Mouse (Mus musculus) thymus, postnatal 10 days (tissue): Measurements from ENCODE around the gene Sema5a.

Source experiments
- DNase-seq, 2 experiments: peaks; one replicate each; pipeline ENCODE4 v3.0.0; 2021; ENCODE audit warnings: low spot score in 2 of 2

Gene Sema5a

DNA sequence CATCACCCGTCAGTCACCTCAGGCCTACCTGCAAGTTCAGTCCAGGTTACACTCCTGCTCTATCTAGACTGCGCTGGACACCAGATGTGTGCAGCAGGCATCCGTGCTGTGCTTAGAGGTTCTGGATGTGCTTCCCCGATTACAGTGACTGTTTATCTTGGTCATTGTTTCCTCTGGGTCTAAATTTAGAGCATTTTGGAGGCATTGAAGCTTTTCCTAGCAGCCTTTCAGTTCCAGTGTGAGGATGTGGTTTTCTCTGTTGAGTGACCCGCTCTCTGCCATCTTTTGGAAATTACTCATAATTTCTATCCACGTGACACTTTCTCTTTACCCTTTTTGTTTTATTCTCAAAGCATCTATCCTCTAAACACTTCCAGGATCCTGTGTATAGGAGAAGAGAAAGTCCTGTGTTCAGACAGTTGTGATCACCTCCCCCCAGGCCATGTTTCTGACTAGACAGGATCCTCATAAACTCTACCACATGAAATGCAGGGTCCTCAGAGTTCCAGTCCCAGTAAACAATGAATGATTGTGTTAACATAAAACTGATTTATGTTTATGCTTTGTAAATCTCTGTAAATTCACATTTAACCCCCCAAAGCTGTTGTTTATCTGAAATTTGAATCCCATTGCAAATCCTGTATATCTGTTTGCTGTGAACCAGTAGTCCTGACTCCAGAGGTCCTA is 62.1 kb downstream of the Sema5a start:
- no peak for DNase-seq

DNA sequence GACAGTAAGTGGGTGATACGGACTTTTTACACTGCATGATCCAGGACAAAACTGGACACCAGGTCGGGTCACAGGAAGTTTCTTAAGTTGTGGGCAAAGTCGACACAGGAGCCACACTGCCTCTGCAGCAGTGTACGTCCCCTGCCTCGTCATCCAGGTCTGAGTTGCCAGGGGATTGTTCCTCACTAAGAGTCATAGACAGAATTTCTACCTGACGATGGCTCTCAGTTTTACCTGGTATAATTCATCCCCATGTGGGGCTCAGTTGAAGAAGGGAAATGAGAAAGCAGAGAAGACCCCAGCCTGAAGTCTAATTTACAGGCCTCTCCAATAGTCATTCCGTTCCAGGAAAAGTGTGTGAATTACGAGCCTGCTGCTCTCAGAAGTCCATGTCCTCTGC is 66.2 kb downstream of the Sema5a start:
- DNase-seq, result no peak

DNA sequence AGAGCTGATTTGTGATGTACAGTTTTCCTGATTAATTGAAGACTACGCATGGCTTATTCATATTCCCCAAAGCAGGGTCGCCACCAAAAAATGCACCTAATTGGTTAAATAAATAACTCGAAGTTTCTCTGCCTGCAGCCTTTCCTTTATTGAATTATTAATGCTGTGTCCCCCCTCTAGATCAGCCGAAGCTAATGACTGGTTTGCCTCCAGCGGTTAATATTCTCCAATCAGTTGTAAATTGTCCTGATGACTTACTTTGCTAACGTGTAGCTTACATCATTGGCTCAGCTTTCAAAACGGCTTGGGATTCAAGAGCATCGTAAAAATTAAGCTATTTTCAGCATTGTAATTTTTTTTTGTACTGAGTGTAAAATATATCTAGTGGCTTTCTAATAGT is 66.7 kb downstream of the Sema5a start:
- no peak for DNase-seq

DNA sequence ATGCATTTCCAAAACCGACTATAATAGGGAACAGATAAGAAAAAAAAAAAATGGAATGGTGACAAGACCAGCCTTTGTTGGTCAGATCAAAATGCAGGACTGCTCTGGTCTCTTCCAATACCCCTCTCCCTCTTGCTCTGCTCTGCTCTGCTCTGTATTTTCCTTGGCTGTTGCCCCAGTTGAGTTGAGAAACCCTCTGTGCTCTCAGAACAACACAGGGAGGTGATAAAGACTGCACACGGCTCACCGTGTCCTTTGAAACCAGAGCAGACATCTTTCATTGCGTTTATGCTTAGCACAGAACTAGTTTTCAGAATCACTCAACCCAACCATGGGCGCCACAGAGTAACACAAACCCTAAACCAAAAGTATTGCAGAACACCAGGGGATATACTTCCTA is 72.5 kb downstream of the Sema5a start:
- DNase-seq, result no peak

DNA sequence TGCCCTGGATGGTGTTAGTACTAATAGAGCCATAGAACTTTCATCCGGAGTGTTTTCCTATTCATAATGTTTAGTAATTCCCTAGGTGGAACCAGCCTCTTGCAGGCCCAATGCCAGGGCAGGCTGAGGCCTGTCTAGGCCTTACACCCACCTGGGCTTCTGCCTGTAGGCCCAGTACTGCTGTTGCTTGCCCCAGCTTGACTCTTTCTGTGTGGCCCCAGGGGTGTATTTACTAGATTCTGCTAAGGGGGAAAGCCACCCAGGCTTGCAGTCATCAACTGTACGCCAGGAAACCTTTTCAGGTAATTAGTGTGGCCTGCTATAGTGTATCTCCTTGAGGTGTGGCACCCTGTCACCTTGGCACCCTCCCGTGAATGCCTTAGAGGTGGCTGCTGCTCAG is 76.1 kb downstream of the Sema5a start:
- DNase-seq, result no peak

DNA sequence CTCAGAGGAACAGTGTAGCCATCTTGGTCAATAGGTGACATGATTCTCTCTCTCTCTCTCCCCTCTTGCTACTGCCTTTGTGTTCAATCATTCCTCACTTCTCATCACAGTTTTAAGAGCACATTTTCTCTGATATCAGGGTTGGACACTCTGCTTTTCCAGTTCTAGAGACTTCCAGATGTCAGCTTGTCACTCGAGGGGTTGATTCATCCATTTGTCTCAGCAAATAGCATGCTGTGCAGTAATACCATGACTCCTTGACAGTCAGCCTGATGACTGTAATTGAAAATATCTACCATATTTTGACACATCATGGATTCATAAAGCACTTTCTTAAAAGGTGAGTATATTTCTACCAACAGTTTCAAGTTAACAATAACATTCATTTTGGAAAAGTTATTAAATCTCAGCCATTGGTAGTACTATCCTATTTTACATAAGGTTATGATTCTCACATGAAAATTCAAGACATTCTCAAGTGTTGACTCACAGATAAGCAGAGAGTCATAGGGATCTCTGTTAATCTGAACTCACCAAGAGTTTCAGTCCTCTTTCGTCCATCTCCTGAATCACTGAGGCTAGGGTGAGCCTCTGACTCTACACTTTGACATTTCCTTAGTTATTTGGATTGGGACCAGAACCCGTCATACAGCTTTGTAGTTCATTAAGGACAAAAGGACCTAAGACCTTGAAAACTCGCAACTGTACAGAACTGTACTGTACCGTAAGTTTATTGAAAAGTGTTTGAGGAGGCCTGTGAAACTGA is 78.0 kb downstream of the Sema5a start:
- DNase-seq, result no peak

DNA sequence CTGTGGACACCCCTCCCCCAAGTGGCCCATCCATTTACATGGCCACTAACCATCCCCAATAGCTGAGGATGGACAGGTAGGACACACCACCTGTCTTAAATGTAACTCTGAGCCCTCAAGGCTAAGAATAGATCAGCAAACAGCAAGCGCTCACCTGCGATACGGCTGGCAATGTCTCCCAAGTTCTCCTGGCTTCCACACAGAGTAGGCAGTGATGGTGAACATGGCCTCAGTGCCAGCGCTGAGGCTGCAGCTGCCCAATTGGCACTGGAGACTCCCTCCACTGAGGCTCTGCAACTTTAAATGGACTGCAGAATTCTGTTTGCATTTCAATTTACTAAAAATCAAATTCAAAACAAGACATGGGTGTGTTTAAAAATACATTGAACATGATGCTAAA is 78.6 kb downstream of the Sema5a start:
- DNase-seq, result no peak

DNA sequence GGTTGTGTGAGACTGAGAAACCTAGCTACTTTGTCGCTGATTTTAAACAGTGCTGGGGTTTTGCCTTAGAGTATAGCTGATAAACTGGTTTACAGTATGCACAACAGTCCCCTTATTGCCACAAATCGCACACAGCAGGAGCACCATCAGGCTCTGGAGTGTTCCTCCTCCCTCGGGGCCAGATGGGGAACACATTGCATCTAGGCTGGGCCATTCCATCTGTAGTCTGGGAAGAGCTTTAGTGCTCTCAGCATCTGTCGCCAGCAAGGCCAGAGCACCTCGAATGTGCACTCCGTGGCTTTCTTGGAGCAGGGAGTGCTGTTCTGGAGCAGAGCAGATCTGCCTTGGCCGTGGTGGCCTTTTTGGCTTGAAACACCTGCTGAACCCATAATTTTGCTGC is 79.5 kb downstream of the Sema5a start:
- DNase-seq, result no peak

DNA sequence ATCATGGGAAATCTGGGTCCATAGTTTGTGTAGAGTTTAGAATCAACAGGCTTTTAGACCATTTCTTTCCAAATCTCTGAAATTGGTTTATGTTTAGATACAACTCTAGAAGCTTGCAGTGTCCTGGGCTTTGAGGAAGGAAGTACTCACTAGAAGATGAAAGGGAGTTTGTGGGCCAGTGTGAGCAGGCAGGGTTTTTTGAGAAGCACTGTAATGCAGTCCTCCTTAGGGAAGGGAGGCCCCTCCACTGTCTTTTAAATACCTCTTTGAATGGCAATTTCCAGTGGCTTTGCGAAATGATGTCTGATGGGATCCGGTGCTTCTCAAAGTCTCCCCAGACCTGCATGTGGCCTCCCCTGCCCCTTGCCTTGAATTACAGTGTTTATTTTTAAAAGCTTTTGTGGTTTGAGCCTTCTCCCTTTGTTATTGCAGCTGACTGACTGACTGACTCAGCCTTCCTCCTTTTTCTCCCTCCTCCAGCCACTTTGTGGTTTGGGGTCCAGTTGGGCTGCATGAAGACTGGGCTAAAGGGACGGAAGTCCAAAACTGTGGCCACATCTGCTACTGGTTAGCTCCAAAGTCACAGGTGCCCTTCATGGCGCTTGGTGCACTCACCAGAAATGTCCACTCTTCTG is 83.9 kb downstream of the Sema5a start:
- no peak for DNase-seq

DNA sequence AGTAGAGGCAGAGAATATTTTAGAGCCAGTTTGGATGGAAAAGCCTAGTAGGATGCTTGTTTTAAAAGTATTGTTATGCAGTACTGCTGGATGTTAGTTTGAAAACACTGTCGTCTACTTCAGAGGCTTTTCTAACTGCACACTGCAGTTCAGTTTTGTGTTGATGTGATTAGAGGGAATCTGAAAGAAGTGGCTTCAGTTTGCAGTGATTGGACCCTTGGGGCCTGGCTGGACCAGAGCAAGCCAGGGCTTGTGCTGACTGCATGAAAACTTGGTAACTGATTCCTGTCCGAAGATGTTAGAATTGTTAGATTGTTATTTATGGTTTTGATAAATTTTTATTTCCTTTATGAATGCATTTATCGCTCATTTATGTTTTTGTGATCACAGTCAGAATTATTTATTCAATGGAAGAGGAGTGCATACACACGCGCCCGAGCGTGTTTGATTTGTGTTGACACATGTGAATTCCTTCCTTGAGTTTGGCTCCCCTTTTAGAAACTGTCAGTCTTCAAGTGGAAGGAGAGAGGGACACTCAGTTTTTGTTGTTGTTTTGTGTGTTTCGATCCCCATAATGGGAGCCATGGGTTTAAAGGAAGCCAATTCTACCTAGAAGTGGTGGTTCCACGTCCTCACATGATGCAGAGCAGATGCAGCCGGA is 85.2 kb downstream of the Sema5a start:
- no peak for DNase-seq

DNA sequence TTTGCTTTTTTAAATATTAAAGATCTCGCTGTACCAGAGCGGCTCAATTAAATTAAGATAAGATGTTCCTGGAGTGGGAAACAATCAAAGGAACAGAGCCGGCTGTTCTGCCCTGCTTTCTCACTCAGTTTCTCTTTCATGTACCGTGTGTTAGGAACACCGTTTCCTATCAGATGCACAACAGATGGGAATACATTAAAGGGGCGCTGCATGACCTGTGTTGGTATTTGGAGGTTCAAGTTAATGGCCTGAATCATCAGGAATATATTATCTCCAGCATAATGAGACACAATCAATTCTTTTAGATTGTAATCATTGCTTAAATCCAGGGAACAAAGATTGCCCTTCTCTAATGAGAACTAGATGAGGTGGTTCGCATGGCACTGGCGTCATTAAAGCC is 85.8 kb downstream of the Sema5a start:
- DNase-seq, result no peak

DNA sequence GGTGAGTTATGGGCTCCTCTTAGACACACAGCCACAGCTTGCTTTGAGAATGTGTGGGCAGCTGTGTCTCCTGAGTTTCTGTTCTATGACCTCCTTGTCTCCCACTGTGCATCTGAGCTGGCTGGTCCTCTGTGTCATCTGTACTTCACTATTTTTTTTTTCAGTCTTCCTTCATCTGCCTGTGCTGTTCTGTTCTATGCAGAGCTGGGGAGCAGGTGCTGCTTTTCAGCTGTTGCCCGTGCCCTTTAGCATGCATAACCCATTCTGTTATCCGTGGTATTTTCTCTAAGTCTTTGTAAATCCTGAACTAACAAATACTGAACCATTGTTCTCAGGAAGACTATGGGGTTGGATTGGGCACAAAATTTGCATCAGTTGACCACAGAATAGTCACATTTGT is 86.4 kb downstream of the Sema5a start:
- DNase-seq, result no peak

DNA sequence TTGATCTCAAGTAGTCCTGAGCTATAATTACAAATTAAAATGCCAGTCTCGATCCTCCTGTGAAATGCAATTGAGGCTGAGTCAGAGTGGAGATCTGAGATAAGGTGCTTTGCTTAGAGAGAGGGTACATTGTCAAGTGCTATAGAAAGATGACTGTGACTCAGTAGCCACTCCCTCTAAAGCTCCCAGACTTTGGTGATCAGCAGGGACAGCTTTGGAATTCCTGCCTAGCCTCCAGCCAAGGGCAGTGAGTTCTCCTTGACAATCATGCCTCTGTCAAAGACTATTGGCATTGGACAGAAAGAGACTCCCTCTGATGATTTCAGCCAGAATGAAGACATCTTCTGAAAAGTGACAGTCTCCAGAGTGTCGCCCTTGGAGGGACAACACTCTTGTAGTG is 88.8 kb downstream of the Sema5a start:
- DNase-seq, result no peak

DNA sequence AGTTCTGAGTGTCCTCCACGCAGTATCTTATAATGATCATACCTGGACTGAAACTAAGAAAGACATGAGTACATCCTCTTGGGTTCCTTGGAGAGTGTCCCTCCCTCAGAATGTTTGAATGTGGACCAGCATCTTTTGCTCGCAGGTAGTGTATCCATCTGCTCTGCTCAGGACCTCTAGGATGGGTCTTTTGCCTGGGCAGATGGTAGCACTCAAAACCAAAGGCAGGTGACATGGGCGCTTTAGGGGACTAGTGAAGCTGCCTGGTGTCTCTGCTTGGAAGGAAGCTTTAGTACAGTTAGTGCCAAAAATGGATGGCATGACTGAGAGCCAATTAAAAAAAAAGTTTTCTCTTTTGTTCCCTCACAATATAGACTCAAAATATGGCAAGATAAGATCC is 93.2 kb downstream of the Sema5a start:
- no peak for DNase-seq

DNA sequence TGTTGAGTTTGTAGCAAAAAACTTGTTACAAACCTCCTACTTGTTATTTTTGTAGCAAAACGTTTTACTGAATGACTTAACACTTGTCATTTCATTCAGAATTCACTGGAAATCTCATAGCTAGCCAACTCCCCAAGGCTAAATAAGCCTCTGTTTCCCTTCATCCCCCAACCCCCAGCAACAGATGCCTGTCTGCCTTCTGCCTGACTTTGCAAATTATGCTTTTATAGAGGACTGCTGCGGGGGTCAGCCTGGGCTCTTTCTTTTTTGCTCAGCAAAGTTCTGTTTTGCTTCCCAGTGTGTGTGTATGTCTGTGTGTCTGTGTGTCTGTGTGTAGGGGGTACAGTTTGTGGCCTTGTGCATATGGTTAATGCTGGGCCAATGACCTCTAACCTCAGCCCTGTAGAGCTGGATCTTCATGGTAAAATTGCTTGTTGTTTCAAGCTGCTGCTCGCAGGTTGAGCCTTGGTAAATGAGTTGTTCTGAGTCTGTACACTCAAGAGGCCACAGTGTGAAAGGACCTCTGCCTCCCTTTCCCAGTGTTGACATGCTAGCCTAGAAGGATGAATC is 94.2 kb downstream of the Sema5a start:
- no peak for DNase-seq

DNA sequence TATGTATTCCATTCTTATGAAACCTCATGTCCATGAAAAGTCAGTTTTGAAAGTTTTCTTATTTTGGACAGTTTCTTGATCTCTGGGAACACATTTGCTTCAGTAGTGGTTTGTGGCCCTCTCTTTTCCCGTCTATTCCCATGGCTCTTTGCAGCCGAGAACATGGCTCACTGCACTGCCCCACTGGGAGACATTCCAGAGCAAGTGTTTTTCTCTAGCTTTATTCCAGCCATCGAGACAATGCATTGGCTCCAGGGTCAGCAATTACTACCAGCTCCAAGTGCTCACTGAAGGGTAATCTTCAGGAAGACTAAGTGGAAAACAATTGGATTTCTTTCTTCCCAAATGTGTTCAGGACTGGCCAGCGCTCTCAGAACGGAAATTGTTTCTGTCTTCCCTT is 94.8 kb downstream of the Sema5a start:
- DNase-seq, result no peak

DNA sequence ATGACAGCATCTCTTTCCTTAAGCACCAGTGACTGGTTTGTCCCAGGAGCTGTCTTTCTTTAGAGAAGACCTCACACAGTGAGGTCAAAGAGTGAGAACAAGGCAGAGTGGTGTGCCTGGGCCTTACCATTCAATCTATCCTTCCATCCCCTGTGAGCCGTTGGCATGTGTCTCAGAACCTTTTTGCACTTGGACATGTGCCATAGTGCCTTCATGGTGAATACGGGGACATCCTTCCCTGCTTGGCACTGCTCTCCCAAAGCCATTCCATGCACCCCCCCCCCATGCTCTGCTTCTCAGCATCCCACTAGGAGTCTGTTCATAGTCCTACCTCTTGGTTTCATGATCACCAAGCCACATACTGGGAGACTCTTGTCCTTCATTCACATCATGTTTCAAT is 96.8 kb downstream of the Sema5a start:
- no peak for DNase-seq

DNA sequence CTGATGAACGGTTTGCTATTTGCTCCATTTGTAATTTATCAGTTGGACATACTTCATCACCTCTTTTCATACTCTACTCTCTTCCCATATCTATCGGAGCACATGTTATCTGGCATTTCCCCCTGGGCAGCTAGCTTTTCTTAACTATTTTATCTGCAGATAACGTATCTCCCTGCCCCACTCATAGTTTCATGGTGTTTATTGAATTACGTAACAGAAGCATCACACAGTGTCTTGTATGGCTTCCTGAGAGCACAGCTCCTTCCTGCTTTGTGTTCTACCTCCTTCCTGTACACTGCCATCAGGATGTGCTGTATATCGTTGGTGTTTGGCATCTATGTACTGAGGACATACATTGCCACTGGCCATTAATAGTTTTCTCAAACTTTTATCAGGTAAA is 98.9 kb downstream of the Sema5a start:
- no peak for DNase-seq

DNA sequence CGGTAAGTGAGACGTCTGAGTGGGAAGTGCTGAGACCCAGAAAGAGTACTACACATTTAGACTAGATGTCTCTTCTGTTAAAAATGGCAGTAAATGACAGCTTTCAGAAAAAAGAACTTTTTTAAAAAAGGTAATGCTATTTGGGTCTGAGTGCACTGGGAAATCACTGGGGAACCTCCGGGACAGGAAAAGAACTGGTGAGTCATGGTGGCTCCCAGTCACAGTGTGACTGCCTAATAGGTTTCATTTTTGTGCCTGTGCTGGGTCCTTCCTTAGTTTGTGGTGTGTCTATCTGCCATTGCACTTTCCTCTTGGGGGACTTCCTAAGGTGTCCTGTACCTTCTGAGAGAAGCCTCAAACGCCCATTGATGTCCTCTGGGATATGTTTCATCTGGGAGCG is 102.7 kb downstream of the Sema5a start:
- DNase-seq, result no peak

DNA sequence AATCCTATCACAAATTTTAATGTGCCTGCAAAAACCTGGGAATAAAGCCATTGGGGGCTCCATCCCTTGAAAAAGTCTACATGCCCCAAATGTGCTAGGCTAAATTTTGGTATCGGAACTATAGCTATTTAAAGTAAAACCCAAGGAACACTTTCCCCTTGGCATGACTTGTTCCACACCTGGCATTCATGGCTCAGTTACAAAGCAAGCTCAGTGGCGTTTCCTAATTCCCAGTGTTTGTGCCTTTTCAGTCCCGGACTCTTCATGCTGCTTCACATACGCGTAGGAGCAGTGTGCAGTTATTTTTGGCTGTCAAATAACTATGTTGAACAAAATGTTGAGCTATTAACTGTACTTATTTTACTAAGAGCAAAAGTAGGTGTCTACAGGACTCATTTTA is 104.7 kb downstream of the Sema5a start:
- no peak for DNase-seq

DNA sequence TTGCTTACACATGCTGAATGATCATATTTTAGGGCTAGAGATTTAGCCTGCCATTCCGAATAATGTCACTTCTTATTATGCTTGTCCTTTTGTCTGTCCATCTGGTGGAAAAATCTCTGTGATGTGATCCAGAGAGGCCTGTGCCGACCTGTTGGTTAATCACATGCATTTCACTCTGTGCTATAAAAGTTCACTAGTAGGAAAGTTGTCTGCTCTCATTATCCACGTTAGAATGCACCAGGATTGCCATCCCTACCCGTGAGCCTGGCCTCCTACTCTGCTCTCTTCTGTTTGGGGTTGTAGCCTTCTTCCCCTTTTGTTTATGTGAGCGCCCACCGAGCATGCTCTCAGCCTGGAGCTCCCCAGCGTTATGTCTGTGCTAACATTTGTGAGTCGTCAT is 108.4 kb downstream of the Sema5a start:
- no peak for DNase-seq

DNA sequence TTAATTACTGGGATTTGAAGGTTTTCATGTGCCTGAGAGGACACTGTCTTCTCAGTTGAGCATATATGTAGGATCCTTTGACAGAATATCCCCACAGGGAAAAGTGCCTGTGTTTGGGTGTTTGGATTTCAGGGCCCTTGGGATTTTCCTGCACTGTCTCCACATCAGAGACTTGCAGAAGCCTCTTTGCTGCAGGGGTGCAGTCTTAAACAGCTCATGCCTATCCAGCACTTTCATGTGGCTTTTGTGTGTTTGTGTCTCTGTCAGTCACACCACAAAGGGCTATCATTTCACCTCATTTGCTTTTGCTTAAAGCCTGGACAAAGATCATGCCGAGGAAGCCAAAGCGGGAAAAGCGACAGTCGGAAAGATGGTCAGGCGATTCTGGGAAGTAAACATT is 108.9 kb downstream of the Sema5a start:
- no peak for DNase-seq
